Mouse (Mus musculus): ENCODE measurements around the gene Actr1a. TPM values are rescaled to one million over a fixed set of nuclear protein-coding genes. Genes with fewer than 3 reads are reported as not detected.
A peak's percentile ranks its signal among the peaks of the same experiment; 100 is the strongest.

The Actr1a gene
- total and polyA plus RNA-seq, 2 experiments from 2014 or later: 295 to 321 TPM

- H3K36me3 ChIP-seq (ENCODE audit: insufficient read depth, low read length): no peaks in the 10 kb centered on the region
- H3K27me3 ChIP-seq (ENCODE audit: insufficient read depth, low read length): no peaks in the 10 kb centered on the region
- DNase-seq (ENCODE audit: low spot score) (no peak), ATAC-seq (no peak)
- no peak overlapping the region for H3K4me3 ChIP-seq (ENCODE audit: low read length)
- H3K9me3 ChIP-seq (ENCODE audit: low read length): no peaks in the 10 kb centered on the region
- H3K27ac ChIP-seq: no peak overlapping the region
- no peak overlapping the region for H3K4me2 ChIP-seq (ENCODE audit: low read depth, low read length)
- H3K9ac ChIP-seq (replicated peaks; ENCODE audit: low read length): no peak overlapping the region
- no peak for TF ChIP-seq CTCF (IDR thresholded peaks at IDR 0.05; ENCODE audit: low read depth)
- H3K4me1 ChIP-seq (ENCODE audit: insufficient read depth, low read length): peaks cover 9% of the 10 kb centered on the region; the same call in 1 of the 2 replicates
- 69% methylated on average over 9 of the region's 9 CpGs for WGBS
Measured at GRCm38 (mm10) chr19:46416276-46416675, 20.7 kb upstream of the Actr1a start.

- DNase-seq (ENCODE audit: low spot score) (no peak), ATAC-seq (no peak)
- Histone ChIP-seq H3K9ac (replicated peaks; ENCODE audit: low read length) (no peak overlapping the region), H3K4me3 (ENCODE audit: low read length) (no peak overlapping the region), H3K9me3 (ENCODE audit: low read length) (no peaks in the 10 kb centered on the region), H3K4me2 (ENCODE audit: low read depth, low read length) (no peak overlapping the region), H3K27me3 (ENCODE audit: insufficient read depth, low read length) (no peaks in the 10 kb centered on the region), H3K36me3 (ENCODE audit: insufficient read depth, low read length) (no peaks in the 10 kb centered on the region), H3K27ac (no peak overlapping the region), H3K4me1 (ENCODE audit: insufficient read depth, low read length) (0 out of 2 replicates have a peak, but pooled peaks cover 5% of the 10 kb centered on the region)
- WGBS: 91% methylated on average over 8 of the region's 8 CpGs
- no peak for TF ChIP-seq CTCF (IDR thresholded peaks at IDR 0.05; ENCODE audit: low read depth)
Measured at GRCm38 (mm10) chr19:46414486-46414885, 18.9 kb upstream of the Actr1a start.

GRCm38 (mm10) chr19:46413969-46414368 is 18.4 kb upstream of the Actr1a start:
- no peak overlapping the region for H3K4me3 ChIP-seq (ENCODE audit: low read length)
- H3K9ac ChIP-seq (replicated peaks; ENCODE audit: low read length): no peak overlapping the region
- no peak overlapping the region for H3K27ac ChIP-seq
- TF ChIP-seq CTCF (IDR thresholded peaks at IDR 0.05; ENCODE audit: low read depth): no peak
- no peak overlapping the region for H3K4me2 ChIP-seq (ENCODE audit: low read depth, low read length)
- 94% methylated on average over 2 of the region's 2 CpGs for WGBS
- H3K9me3 ChIP-seq (ENCODE audit: low read length): no peaks in the 10 kb centered on the region
- no peaks in the 10 kb centered on the region for H3K27me3 ChIP-seq (ENCODE audit: insufficient read depth, low read length)
- no peak for ATAC-seq
- H3K4me1 ChIP-seq (ENCODE audit: insufficient read depth, low read length): 0 out of 2 replicates have a peak, but pooled peaks cover 5% of the 10 kb centered on the region
- DNase-seq (ENCODE audit: low spot score): no peak
- H3K36me3 ChIP-seq (ENCODE audit: insufficient read depth, low read length): no peaks in the 10 kb centered on the region

GRCm38 (mm10) chr19:46412056-46412805 is 16.7 kb upstream of the Actr1a start:
- Histone ChIP-seq H3K9me3 (ENCODE audit: low read length) (no peaks in the 10 kb centered on the region), H3K27me3 (ENCODE audit: insufficient read depth, low read length) (no peaks in the 10 kb centered on the region), H3K4me1 (ENCODE audit: insufficient read depth, low read length) (0 out of 2 replicates have a peak, but pooled peaks cover 5% of the 10 kb centered on the region), H3K4me3 (ENCODE audit: low read length) (no peak overlapping the region), H3K27ac (no peak overlapping the region), H3K36me3 (ENCODE audit: insufficient read depth, low read length) (no peaks in the 10 kb centered on the region), H3K9ac (replicated peaks; ENCODE audit: low read length) (no peak overlapping the region), H3K4me2 (ENCODE audit: low read depth, low read length) (no peak overlapping the region)
- 81% methylated on average over 12 of the region's 12 CpGs for WGBS
- ATAC-seq (no peak), DNase-seq (ENCODE audit: low spot score) (no peak)
- TF ChIP-seq CTCF (IDR thresholded peaks at IDR 0.05; ENCODE audit: low read depth): no peak

- Histone ChIP-seq H3K27ac (no peak overlapping the region), H3K36me3 (ENCODE audit: insufficient read depth, low read length) (no peaks in the 10 kb centered on the region), H3K4me1 (ENCODE audit: insufficient read depth, low read length) (no peaks in the 10 kb centered on the region), H3K4me2 (ENCODE audit: low read depth, low read length) (no peak overlapping the region), H3K4me3 (ENCODE audit: low read length) (no peak overlapping the region), H3K27me3 (ENCODE audit: insufficient read depth, low read length) (no peaks in the 10 kb centered on the region), H3K9me3 (ENCODE audit: low read length) (no peaks in the 10 kb centered on the region), H3K9ac (replicated peaks; ENCODE audit: low read length) (no peak overlapping the region)
- DNase-seq (ENCODE audit: low spot score) (no peak), ATAC-seq (no peak)
- no peak for TF ChIP-seq CTCF (IDR thresholded peaks at IDR 0.05; ENCODE audit: low read depth)
- WGBS: 86% methylated on average over 3 of the region's 3 CpGs
Measured at GRCm38 (mm10) chr19:46409506-46409905, 14.0 kb upstream of the Actr1a start.

- no peak for TF ChIP-seq CTCF (IDR thresholded peaks at IDR 0.05; ENCODE audit: low read depth)
- Histone ChIP-seq H3K36me3 (ENCODE audit: insufficient read depth, low read length) (peaks cover 15% of the 10 kb centered on the region), H3K27me3 (ENCODE audit: insufficient read depth, low read length) (no peaks in the 10 kb centered on the region), H3K4me3 (ENCODE audit: low read length) (no peak overlapping the region), H3K4me1 (ENCODE audit: insufficient read depth, low read length) (no peaks in the 10 kb centered on the region), H3K9ac (replicated peaks; ENCODE audit: low read length) (no peak overlapping the region), H3K4me2 (ENCODE audit: low read depth, low read length) (no peak overlapping the region), H3K27ac (0 out of 2 replicates have a peak overlapping the region, but pooled peaks have one; percentile 26), H3K9me3 (ENCODE audit: low read length) (no peaks in the 10 kb centered on the region)
- 71% methylated on average over 8 of the region's 8 CpGs for WGBS
- no peak for DNase-seq (ENCODE audit: low spot score)
- no peak for ATAC-seq
Measured at GRCm38 (mm10) chr19:46406592-46407386, 11.2 kb upstream of the Actr1a start.

Data from hindbrain, postnatal 0 days (tissue).